Mouse (Mus musculus): ENCODE measurements at regions not wholly inside any gene's neighbourhood (a gene's known extent, or its start where the extent isn't known, plus 50 kb on each side); places are given as distances from the start of the nearest gene placed in this dataset.
A peak's percentile ranks its signal among the peaks of the same experiment; 100 is the strongest.

DNA sequence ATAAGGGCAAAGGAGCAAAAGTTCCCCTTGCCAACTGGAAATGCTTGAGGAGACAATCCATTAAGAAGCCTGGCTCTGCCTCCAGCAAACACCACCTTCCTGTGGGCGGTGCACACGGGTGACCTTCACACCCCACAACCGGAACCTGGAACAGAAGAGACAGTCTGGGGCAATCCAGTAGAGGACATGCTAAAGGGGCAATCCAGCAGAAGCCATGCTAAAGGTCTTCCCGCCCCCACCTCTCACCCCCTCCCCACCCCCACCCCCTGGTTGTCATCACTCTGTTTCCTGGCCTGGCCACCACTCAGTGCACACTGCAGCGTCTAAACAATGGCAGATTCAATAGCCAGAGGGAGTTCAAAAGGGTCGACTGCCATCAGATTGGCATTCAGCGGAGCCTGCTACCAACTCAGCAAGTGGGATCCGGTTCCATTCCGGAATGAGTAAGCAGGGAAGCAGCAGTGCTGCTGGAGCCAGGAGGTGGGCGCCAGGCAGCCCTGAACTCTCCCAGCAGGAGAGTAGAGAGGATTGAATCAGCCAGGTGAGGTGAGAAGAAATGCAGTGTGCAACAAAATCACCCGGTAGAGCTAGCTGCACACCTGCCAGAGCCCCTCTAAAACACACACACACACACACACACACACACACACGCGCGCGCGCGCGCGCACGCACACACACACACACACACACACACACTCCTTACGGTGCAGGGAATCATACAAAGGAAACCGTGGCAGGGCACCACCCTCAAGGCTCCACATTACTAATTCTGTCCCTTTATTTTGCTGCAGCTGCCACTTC lies 443.7 kb upstream of the Smim15 start:
- H3K4me2 ChIP-seq (ENCODE audit: low read depth, low read length) = no peak overlapping the region
- WGBS = 28% methylated on average over 20 of the region's 22 CpGs
- peaks cover 9% of the 10 kb centered on the region; the same call in 1 of the 2 replicates for H3K4me1 ChIP-seq (ENCODE audit: control insufficient read depth, insufficient read depth, low read length)
- no peak overlapping the region for H3K4me3 ChIP-seq (ENCODE audit: low read depth, low read length)
- H3K36me3 ChIP-seq (ENCODE audit: control insufficient read depth, insufficient read depth, low read length) = no peaks in the 10 kb centered on the region
- H3K27ac ChIP-seq (ENCODE audit: low read depth, low read length) = no peak overlapping the region
- 0 out of 2 replicates have a peak overlapping the region, but pooled peaks have one; percentile 1 for H3K9ac ChIP-seq (replicated peaks; ENCODE audit: low read depth, low read length)
- no peaks in the 10 kb centered on the region for H3K9me3 ChIP-seq (ENCODE audit: control insufficient read depth, low read length)
- peak; percentile 47; the same call in 1 of the 2 replicates for ATAC-seq (ENCODE audit: low read depth)
- H3K27me3 ChIP-seq (ENCODE audit: control insufficient read depth, insufficient read depth, low read length) = no peaks in the 10 kb centered on the region

DNA sequence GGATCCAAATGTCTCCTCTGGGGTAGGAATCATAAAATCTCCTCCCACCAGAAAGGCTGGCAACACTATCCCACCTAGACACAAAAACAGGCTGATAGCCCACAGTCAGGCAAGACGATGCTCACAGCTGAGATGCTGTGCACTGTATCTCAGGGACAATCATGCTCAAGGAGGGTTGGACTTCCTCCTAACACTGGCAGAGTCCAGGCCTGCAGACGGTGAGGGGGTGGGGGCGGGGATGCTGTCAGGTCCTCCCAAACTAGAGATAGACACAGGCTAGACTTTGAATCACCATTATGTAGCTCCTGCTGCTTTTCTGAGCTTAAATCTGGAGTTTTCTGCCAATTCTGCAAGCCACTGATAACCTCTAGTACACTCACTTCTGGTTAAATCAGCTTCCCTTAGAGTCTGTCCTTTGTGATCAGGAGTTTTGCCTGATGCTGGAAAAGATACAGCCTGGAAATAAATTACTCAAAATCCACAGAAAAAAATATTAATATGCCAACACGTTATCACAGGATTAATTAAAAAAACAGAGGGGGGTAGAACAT lies 445.1 kb upstream of the Smim15 start:
- WGBS = 35% methylated on average over 4 of the region's 4 CpGs
- no peak overlapping the region for H3K4me3 ChIP-seq (ENCODE audit: low read depth, low read length)
- H3K27ac ChIP-seq (ENCODE audit: low read depth, low read length) = no peak overlapping the region
- peaks cover 9% of the 10 kb centered on the region; the same call in 1 of the 2 replicates for H3K4me1 ChIP-seq (ENCODE audit: control insufficient read depth, insufficient read depth, low read length)
- H3K9ac ChIP-seq (replicated peaks; ENCODE audit: low read depth, low read length) = no peak overlapping the region
- no peaks in the 10 kb centered on the region for H3K36me3 ChIP-seq (ENCODE audit: control insufficient read depth, insufficient read depth, low read length)
- no peak for ATAC-seq (ENCODE audit: low read depth)
- H3K9me3 ChIP-seq (ENCODE audit: control insufficient read depth, low read length) = no peaks in the 10 kb centered on the region
- H3K27me3 ChIP-seq (ENCODE audit: control insufficient read depth, insufficient read depth, low read length) = no peaks in the 10 kb centered on the region
- H3K4me2 ChIP-seq (ENCODE audit: low read depth, low read length) = no peak overlapping the region

DNA sequence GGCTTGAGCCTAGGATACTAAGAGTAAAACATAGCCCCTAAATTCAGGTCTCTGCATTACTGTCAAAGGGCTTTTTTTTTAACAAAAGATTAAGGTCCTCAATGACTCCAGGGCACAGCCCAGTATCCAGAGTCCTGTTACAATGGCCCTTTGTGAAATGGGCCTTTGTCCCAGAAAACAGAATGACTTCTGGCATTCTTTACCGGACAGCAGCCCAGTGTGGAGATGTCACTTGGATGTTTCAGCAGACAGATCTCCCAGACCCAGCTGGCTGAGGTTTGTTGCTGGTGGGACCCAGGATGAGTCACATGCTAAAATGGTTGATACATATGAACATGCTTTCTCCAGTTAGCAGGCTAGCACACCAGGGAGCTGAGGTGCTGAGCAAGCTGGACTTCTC lies 445.9 kb upstream of the Smim15 start:
- 5% methylated on average over 1 of the region's 1 CpGs for WGBS

DNA sequence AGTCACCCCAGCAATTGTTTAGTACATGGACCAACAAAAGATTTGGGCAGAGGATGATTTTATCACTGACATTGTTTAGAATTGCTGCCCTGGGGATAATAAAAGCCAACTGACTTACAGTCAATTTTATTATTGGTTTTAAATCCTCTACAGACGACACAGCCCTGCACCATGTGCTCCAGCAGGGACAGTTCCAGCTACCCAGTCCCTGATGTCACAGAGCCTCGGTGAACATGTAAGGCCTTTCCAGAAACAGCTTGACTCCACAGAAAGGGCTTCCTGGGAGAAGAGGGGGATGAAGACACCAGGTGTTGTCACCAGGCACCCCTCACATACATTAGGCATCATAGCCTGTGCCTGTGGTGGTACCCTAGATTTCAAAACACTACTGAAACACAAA lies 447.0 kb upstream of the Smim15 start:
- Histone ChIP-seq H3K27me3 (ENCODE audit: control insufficient read depth, insufficient read depth, low read length) (no peaks in the 10 kb centered on the region), H3K4me2 (ENCODE audit: low read depth, low read length) (no peak overlapping the region), H3K9me3 (ENCODE audit: control insufficient read depth, low read length) (no peaks in the 10 kb centered on the region), H3K27ac (ENCODE audit: low read depth, low read length) (no peak overlapping the region), H3K4me3 (ENCODE audit: low read depth, low read length) (no peak overlapping the region), H3K36me3 (ENCODE audit: control insufficient read depth, insufficient read depth, low read length) (no peaks in the 10 kb centered on the region), H3K4me1 (ENCODE audit: control insufficient read depth, insufficient read depth, low read length) (peaks cover 9% of the 10 kb centered on the region; the same call in 1 of the 2 replicates), H3K9ac (replicated peaks; ENCODE audit: low read depth, low read length) (no peak overlapping the region)
- 27% methylated on average over 2 of the region's 2 CpGs for WGBS
- ATAC-seq (ENCODE audit: low read depth) = peak; percentile 70; the same call in 1 of the 2 replicates

More for the DNA sequence above, 445.9 kb upstream of the Smim15 start:
- Histone ChIP-seq H3K36me3 (ENCODE audit: control insufficient read depth, insufficient read depth, low read length) (no peaks in the 10 kb centered on the region), H3K4me3 (ENCODE audit: low read depth, low read length) (no peak overlapping the region), H3K9me3 (ENCODE audit: control insufficient read depth, low read length) (no peaks in the 10 kb centered on the region), H3K27me3 (ENCODE audit: control insufficient read depth, insufficient read depth, low read length) (no peaks in the 10 kb centered on the region), H3K4me2 (ENCODE audit: low read depth, low read length) (no peak overlapping the region), H3K4me1 (ENCODE audit: control insufficient read depth, insufficient read depth, low read length) (peaks cover 9% of the 10 kb centered on the region; the same call in 1 of the 2 replicates), H3K27ac (ENCODE audit: low read depth, low read length) (no peak overlapping the region), H3K9ac (replicated peaks; ENCODE audit: low read depth, low read length) (no peak overlapping the region)
- ATAC-seq (ENCODE audit: low read depth) = no peak

GRCm38 (mm10) chr13:107596183-107596582 lies 448.1 kb upstream of the Smim15 start:
- no peaks in the 10 kb centered on the region for H3K9me3 ChIP-seq (ENCODE audit: control insufficient read depth, low read length)
- H3K9ac ChIP-seq (replicated peaks; ENCODE audit: low read depth, low read length) = no peak overlapping the region
- no peak for ATAC-seq (ENCODE audit: low read depth)
- WGBS = 84% methylated on average over 2 of the region's 2 CpGs
- peaks cover 9% of the 10 kb centered on the region; the same call in 1 of the 2 replicates for H3K4me1 ChIP-seq (ENCODE audit: control insufficient read depth, insufficient read depth, low read length)
- H3K4me3 ChIP-seq (ENCODE audit: low read depth, low read length) = no peak overlapping the region
- no peaks in the 10 kb centered on the region for H3K36me3 ChIP-seq (ENCODE audit: control insufficient read depth, insufficient read depth, low read length)
- H3K4me2 ChIP-seq (ENCODE audit: low read depth, low read length) = no peak overlapping the region
- no peak overlapping the region for H3K27ac ChIP-seq (ENCODE audit: low read depth, low read length)
- no peaks in the 10 kb centered on the region for H3K27me3 ChIP-seq (ENCODE audit: control insufficient read depth, insufficient read depth, low read length)

DNA sequence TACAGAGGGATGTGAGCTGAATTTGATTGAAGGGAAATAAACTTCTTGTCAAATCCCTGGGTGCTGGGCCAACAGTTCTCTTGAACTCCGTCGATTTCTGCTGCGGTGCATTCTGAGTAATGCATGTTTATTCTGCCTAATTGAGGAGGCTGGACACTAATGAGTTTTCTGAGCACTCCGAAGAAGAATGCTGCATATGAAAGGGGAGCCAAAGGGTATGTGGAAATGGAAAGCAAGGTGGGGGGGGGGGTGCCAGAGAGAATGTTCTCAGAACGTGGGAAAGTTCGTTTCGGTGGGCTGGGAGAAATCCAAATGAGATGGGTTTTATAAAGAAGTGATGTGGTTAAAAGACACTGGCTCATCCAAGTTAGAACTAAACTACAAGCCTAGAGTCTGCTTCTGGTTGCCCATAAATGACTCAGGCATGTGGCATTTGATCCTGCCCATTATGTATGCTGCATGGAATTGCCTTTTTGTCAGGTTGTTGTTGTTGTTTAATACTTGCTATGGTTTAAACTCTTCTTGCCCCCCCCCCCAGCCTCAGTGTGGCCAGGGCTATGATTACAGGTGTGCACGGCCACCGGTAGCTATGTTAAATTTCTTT lies 455.7 kb upstream of the Smim15 start:
- no peaks in the 10 kb centered on the region for H3K36me3 ChIP-seq (ENCODE audit: control insufficient read depth, insufficient read depth, low read length)
- H3K9me3 ChIP-seq (ENCODE audit: control insufficient read depth, low read length) = no peaks in the 10 kb centered on the region
- H3K4me1 ChIP-seq (ENCODE audit: control insufficient read depth, insufficient read depth, low read length) = peaks cover 7% of the 10 kb centered on the region; the same call in 1 of the 2 replicates
- H3K27ac ChIP-seq (ENCODE audit: low read depth, low read length) = no peak overlapping the region
- ATAC-seq (ENCODE audit: low read depth) = no peak
- 55% methylated on average over 9 of the region's 9 CpGs for WGBS
- H3K9ac ChIP-seq (replicated peaks; ENCODE audit: low read depth, low read length) = no peak overlapping the region
- no peak overlapping the region for H3K4me3 ChIP-seq (ENCODE audit: low read depth, low read length)
- no peak overlapping the region for H3K4me2 ChIP-seq (ENCODE audit: low read depth, low read length)
- H3K27me3 ChIP-seq (ENCODE audit: control insufficient read depth, insufficient read depth, low read length) = no peaks in the 10 kb centered on the region

- peaks cover 7% of the 10 kb centered on the region; the same call in 1 of the 2 replicates for H3K4me1 ChIP-seq (ENCODE audit: control insufficient read depth, insufficient read depth, low read length)
- H3K9me3 ChIP-seq (ENCODE audit: control insufficient read depth, low read length) = no peaks in the 10 kb centered on the region
- no peak overlapping the region for H3K9ac ChIP-seq (replicated peaks; ENCODE audit: low read depth, low read length)
- H3K36me3 ChIP-seq (ENCODE audit: control insufficient read depth, insufficient read depth, low read length) = no peaks in the 10 kb centered on the region
- no peak overlapping the region for H3K27ac ChIP-seq (ENCODE audit: low read depth, low read length)
- H3K4me2 ChIP-seq (ENCODE audit: low read depth, low read length) = no peak overlapping the region
- WGBS = 64% methylated on average over 8 of the region's 8 CpGs
- ATAC-seq (ENCODE audit: low read depth) = no peak
- no peaks in the 10 kb centered on the region for H3K27me3 ChIP-seq (ENCODE audit: control insufficient read depth, insufficient read depth, low read length)
- no peak overlapping the region for H3K4me3 ChIP-seq (ENCODE audit: low read depth, low read length)
These were observed 456.6 kb upstream of the Smim15 start for GRCm38 (mm10) chr13:107587678-107588077.

GRCm38 (mm10) chr13:107585936-107586335 lies 458.3 kb upstream of the Smim15 start:
- H3K9ac ChIP-seq (replicated peaks; ENCODE audit: low read depth, low read length) = no peak overlapping the region
- no peak for ATAC-seq (ENCODE audit: low read depth)
- peaks cover 7% of the 10 kb centered on the region; the same call in 1 of the 2 replicates for H3K4me1 ChIP-seq (ENCODE audit: control insufficient read depth, insufficient read depth, low read length)
- no peaks in the 10 kb centered on the region for H3K27me3 ChIP-seq (ENCODE audit: control insufficient read depth, insufficient read depth, low read length)
- H3K36me3 ChIP-seq (ENCODE audit: control insufficient read depth, insufficient read depth, low read length) = no peaks in the 10 kb centered on the region
- H3K27ac ChIP-seq (ENCODE audit: low read depth, low read length) = 0 out of 2 replicates have a peak overlapping the region, but pooled peaks have one; percentile 28
- H3K4me2 ChIP-seq (ENCODE audit: low read depth, low read length) = no peak overlapping the region
- 45% methylated on average over 9 of the region's 9 CpGs for WGBS
- no peak overlapping the region for H3K4me3 ChIP-seq (ENCODE audit: low read depth, low read length)
- H3K9me3 ChIP-seq (ENCODE audit: control insufficient read depth, low read length) = no peaks in the 10 kb centered on the region

DNA sequence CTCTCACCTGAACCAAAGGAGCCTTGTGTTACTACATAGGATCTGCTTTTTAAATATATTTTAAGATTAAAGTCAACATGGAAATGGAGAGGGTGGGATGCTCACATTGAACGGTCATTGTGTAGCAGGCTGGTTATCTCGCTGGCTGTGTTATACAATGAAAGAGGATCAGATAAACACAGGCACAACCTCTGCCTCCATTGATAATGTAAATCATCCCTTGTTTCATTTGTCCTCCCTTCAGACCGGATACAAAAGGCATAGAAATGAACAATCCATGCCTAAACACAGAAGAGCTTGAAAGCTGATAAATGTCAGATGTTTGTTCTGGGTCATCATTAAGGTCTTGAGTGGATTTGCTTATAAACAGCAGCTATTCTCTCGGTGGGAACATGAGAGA lies 458.9 kb upstream of the Smim15 start:
- H3K9me3 ChIP-seq (ENCODE audit: control insufficient read depth, low read length) = no peaks in the 10 kb centered on the region
- H3K4me3 ChIP-seq (ENCODE audit: low read depth, low read length) = no peak overlapping the region
- H3K27me3 ChIP-seq (ENCODE audit: control insufficient read depth, insufficient read depth, low read length) = no peaks in the 10 kb centered on the region
- no peak for ATAC-seq (ENCODE audit: low read depth)
- H3K4me2 ChIP-seq (ENCODE audit: low read depth, low read length) = no peak overlapping the region
- WGBS = 14% methylated on average over 4 of the region's 4 CpGs
- no peaks in the 10 kb centered on the region for H3K36me3 ChIP-seq (ENCODE audit: control insufficient read depth, insufficient read depth, low read length)
- H3K27ac ChIP-seq (ENCODE audit: low read depth, low read length) = no peak overlapping the region
- H3K4me1 ChIP-seq (ENCODE audit: control insufficient read depth, insufficient read depth, low read length) = peaks cover 7% of the 10 kb centered on the region; the same call in 1 of the 2 replicates
- H3K9ac ChIP-seq (replicated peaks; ENCODE audit: low read depth, low read length) = no peak overlapping the region

All from neural tube, embryonic 14.5 days (tissue).